In the genomic region with DNA sequence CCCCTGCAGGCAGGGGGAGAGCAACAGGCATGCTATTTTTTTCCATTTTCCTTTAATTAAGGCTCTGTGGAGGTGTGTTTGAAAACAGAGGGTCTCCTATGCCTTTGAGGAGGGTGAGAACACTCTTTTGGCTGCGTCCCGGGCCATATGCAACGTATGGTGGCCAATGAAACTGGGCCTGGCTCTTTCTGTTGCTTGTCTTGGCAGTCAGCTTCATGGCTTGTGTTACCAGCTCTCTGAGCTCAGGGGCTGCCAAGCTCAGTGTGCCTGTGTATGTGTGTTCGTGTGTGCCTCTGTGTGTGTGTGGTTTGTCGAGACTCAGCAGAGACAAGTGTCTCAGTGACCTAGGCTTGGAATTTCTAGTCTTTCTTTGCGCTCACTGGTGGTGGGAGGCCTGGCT, we compare ENCODE assay signal across 13 mouse cellular contexts. TPM values are rescaled to one million over a fixed set of nuclear protein-coding genes. Genes with fewer than 3 reads are reported as not detected.
DNase-seq lines count a peak whose midpoint lies in the region; ATAC-seq and TF ChIP-seq lines count a peak whose summit lies in the region.
"Had no signal": no experiment of that assay in that cellular context is flagged by ENCODE, and none has a peak within 500 bp of the region (broad histone marks: within the 10 kb centered on the region; RNA-seq: fewer than 3 reads in every experiment).

No protein-coding gene starts in this region.

- peak; percentile 48 to 60 for DNase-seq in cerebellum, postnatal 10 days
- no peak for DNase-seq in cerebellum, postnatal 4 days (ENCODE audit: low spot score in 2 of 2)
- no peak for DNase-seq in hindbrain, embryonic 14.5 days (ENCODE audit: low spot score)
- DNase-seq in frontal cortex, postnatal 36 days (ENCODE audit: low spot score in 2 of 2) = no peak
- DNase-seq in urinary bladder, adult 2 months (ENCODE audit: low spot score) = no peak
- DNase-seq: adrenal gland, postnatal 14 days; heart, adult 2 months; layer of hippocampus, postnatal 36 days had no signal

- peaks cover 71% of the 10 kb centered on the region for H3K4me1 ChIP-seq in hindbrain, embryonic 13.5 days (replicated peaks)
- H3K4me1 ChIP-seq in hindbrain, embryonic 14.5 days (replicated peaks; ENCODE audit: control insufficient read depth, insufficient read depth, low read length) = peaks cover 43% of the 10 kb centered on the region
- H3K4me1 ChIP-seq in intestine, postnatal 0 days (replicated peaks; ENCODE audit: control insufficient read depth, insufficient read depth, low read length) = no peaks in the 10 kb centered on the region; the same call in 1 of the 2 replicates

- 0 out of 2 replicates have a peak, but pooled peaks cover 4% of the 10 kb centered on the region for H3K27me3 ChIP-seq in hindbrain, embryonic 13.5 days
- H3K27me3 ChIP-seq in hindbrain, embryonic 14.5 days (ENCODE audit: control insufficient read depth, insufficient read depth, low read length) = no peaks in the 10 kb centered on the region
- H3K27me3 ChIP-seq in C2C12 (ENCODE audit: control insufficient read depth, insufficient read depth, insufficient read length) = no peaks in the 10 kb centered on the region
- peaks cover 6% of the 10 kb centered on the region; the same call in 1 of the 2 replicates for H3K27me3 ChIP-seq in intestine, postnatal 0 days (replicated peaks; ENCODE audit: control insufficient read depth, insufficient read depth, low read length)

- TF ChIP-seq CTCF in C2C12 (IDR thresholded peaks at IDR 0.05; ENCODE audit: control insufficient read depth, insufficient read depth, insufficient read length) = no peak
- TF ChIP-seq CTCF in intestine, postnatal 0 days (IDR thresholded peaks at IDR 0.05; ENCODE audit: low read depth) = no peak

- no peaks in the 10 kb centered on the region; the same call in 1 of the 2 replicates for H3K36me3 ChIP-seq in hindbrain, embryonic 13.5 days
- no peaks in the 10 kb centered on the region for H3K36me3 ChIP-seq in hindbrain, embryonic 14.5 days (replicated peaks; ENCODE audit: control insufficient read depth, insufficient read depth)
- H3K36me3 ChIP-seq in C2C12 (ENCODE audit: control insufficient read depth, insufficient read depth) = peaks cover 24% of the 10 kb centered on the region
- H3K36me3 ChIP-seq in intestine, postnatal 0 days (ENCODE audit: control insufficient read depth, insufficient read depth) = 0 out of 2 replicates have a peak, but pooled peaks cover 2% of the 10 kb centered on the region
- H3K36me3 ChIP-seq: kidney, embryonic 15.5 days; liver, embryonic 15.5 days had no signal

- H3K27ac ChIP-seq in hindbrain, embryonic 13.5 days = no peak overlapping the region
- H3K27ac ChIP-seq in hindbrain, embryonic 14.5 days = no peak overlapping the region
- H3K27ac ChIP-seq in intestine, postnatal 0 days (ENCODE audit: low read depth, low read length) = no peak overlapping the region
- H3K27ac ChIP-seq: kidney, embryonic 15.5 days; liver, embryonic 15.5 days had no signal

- peaks cover 41% of the 10 kb centered on the region for H3K79me3 ChIP-seq in C2C12 (ENCODE audit: low read depth)

- peak overlapping the region; percentile 87; the same call in 1 of the 2 replicates for H3K4me3 ChIP-seq in hindbrain, embryonic 13.5 days
- H3K4me3 ChIP-seq in hindbrain, embryonic 14.5 days (replicated peaks; ENCODE audit: low read length) = no peak overlapping the region
- H3K4me3 ChIP-seq in C2C12 (ENCODE audit: insufficient read depth, poor library complexity, severe bottlenecking) = peak overlapping the region; percentile 82
- H3K4me3 ChIP-seq in intestine, postnatal 0 days (ENCODE audit: low read depth, low read length) = no peak overlapping the region
- H3K4me3 ChIP-seq: kidney, embryonic 15.5 days; liver, embryonic 15.5 days had no signal

- H3K9ac ChIP-seq in hindbrain, embryonic 13.5 days = no peak overlapping the region
- H3K9ac ChIP-seq in hindbrain, embryonic 14.5 days = no peak overlapping the region
- H3K9ac ChIP-seq in intestine, postnatal 0 days (ENCODE audit: low read depth, low read length) = no peak overlapping the region
- H3K9ac ChIP-seq: kidney, embryonic 15.5 days; liver, embryonic 15.5 days had no signal

- WGBS in hindbrain, embryonic 13.5 days = 90% methylated on average over 6 of the region's 6 CpGs
- WGBS in hindbrain, embryonic 14.5 days = 81% methylated on average over 6 of the region's 6 CpGs
- 90% methylated on average over 6 of the region's 6 CpGs for WGBS in intestine, postnatal 0 days

- ATAC-seq in hindbrain, embryonic 13.5 days (ENCODE audit: low FRiP score) = no peak
- ATAC-seq in hindbrain, embryonic 14.5 days (ENCODE audit: low FRiP score) = no peak
- no peak for ATAC-seq in intestine, postnatal 0 days

- no peaks in the 10 kb centered on the region for H3K9me3 ChIP-seq in hindbrain, embryonic 13.5 days
- no peaks in the 10 kb centered on the region for H3K9me3 ChIP-seq in hindbrain, embryonic 14.5 days (ENCODE audit: control insufficient read depth, low read length)
- H3K9me3 ChIP-seq in intestine, postnatal 0 days (ENCODE audit: control insufficient read depth) = no peaks in the 10 kb centered on the region
- H3K9me3 ChIP-seq: kidney, embryonic 15.5 days; liver, embryonic 15.5 days had no signal

- H3K4me2 ChIP-seq in hindbrain, embryonic 13.5 days = peak overlapping the region; percentile 83
- H3K4me2 ChIP-seq in hindbrain, embryonic 14.5 days (replicated peaks) = no peak overlapping the region
- peak overlapping the region; percentile 92; the same call in 1 of the 2 replicates for H3K4me2 ChIP-seq in intestine, postnatal 0 days (replicated peaks; ENCODE audit: low read depth)

- H3ac ChIP-seq in C2C12 (ENCODE audit: control insufficient read depth, insufficient read length, low read depth) = peak overlapping the region; percentile 62

- peaks cover 71% of the 10 kb centered on the region for H3K79me2 ChIP-seq in C2C12 (ENCODE audit: control insufficient read depth, insufficient read depth)

TF ChIP-seq in C2C12, 6 proteins besides CTCF, POLR2A, EP300 and RAD21:
- no peak for TF ChIP-seq MYOG (IDR thresholded peaks at IDR 0.05; ENCODE audit: control insufficient read depth, extremely low read depth, insufficient read length)
- no peak for TF ChIP-seq CEBPB (IDR thresholded peaks at IDR 0.05; ENCODE audit: low read depth)
- no peak for TF ChIP-seq FOSL1 (IDR thresholded peaks at IDR 0.05; ENCODE audit: insufficient read depth, low read length, poor library complexity, severe bottlenecking)
- TF ChIP-seq MAX (IDR thresholded peaks at IDR 0.05) = no peak
- no peak for TF ChIP-seq USF1 (IDR thresholded peaks at IDR 0.05; ENCODE audit: low read depth)
- no peak for TF ChIP-seq MYOD1 (IDR thresholded peaks at IDR 0.05; ENCODE audit: control insufficient read depth, insufficient read length, low read depth)

RNA-seq across cellular contexts. Expression of a gene that starts 2.7 kb away (rescaled TPM):
- 0.32 and 0.42 TPM in 2 replicates for polyA plus RNA-seq in hindbrain, embryonic 13.5 days (2015; fragmentation: Nextera tagmentation; extraction: Ambion mirVana)
- 0.83 and 1.3 TPM in 2 replicates for polyA plus RNA-seq in hindbrain, embryonic 14.5 days (2014; fragmentation: Nextera tagmentation; extraction: Ambion mirVana)
- 86.8 TPM for polyA plus RNA-seq in C2C12 (2012; fragmentation: generic; extraction: Trizol)
- polyA plus RNA-seq in intestine, postnatal 0 days (2015; fragmentation: Nextera tagmentation; extraction: Ambion mirVana) = 0.44 TPM in 2 replicates
- 20.3 and 27.1 TPM in 2 replicates for polyA plus RNA-seq in urinary bladder, adult 2 months (2012; rRNA removed)

Comparison
In these comparisons a context has a peak if more than half of its experiments do, and no peak if none do; other contexts are left out.
1. DNase-seq: peak in cerebellum, postnatal 10 days (2 of 2); none in cerebellum, postnatal 4 days (0 of 2), hindbrain, embryonic 14.5 days (single experiment), frontal cortex, postnatal 36 days (0 of 2) and urinary bladder, adult 2 months (single experiment).
2. H3K4me3 ChIP-seq: peak in hindbrain, embryonic 13.5 days (single experiment) and C2C12 (single experiment); none in hindbrain, embryonic 14.5 days (single experiment) and intestine, postnatal 0 days (single experiment).